Mouse (Mus musculus) layer of hippocampus, adult 18-20 months (tissue): ENCODE measurements around the gene Zfp553. TPM values are rescaled to one million over a fixed set of nuclear protein-coding genes. Genes with fewer than 3 reads are reported as not detected.
"Not testable (repeated sequence)": the region's sequence is repeated elsewhere in the genome, so short reads cannot be mapped to it uniquely, and the experiment has no call there.

Experiments
- DNase-seq, 2 experiments: peaks; one replicate each; pipeline ENCODE4 v3.0.0; 2022; ENCODE audit warnings: low spot score in 2 of 2
- total RNA-seq, 2 experiments: library from RNA; stranded (reverse); gene quantifications; 2 replicates each; pipeline ENCODE4 v1.2.3; 2021

Zfp553 gene
- total RNA-seq, 2 experiments from 2014 or later = 22.4 TPM

DNA sequence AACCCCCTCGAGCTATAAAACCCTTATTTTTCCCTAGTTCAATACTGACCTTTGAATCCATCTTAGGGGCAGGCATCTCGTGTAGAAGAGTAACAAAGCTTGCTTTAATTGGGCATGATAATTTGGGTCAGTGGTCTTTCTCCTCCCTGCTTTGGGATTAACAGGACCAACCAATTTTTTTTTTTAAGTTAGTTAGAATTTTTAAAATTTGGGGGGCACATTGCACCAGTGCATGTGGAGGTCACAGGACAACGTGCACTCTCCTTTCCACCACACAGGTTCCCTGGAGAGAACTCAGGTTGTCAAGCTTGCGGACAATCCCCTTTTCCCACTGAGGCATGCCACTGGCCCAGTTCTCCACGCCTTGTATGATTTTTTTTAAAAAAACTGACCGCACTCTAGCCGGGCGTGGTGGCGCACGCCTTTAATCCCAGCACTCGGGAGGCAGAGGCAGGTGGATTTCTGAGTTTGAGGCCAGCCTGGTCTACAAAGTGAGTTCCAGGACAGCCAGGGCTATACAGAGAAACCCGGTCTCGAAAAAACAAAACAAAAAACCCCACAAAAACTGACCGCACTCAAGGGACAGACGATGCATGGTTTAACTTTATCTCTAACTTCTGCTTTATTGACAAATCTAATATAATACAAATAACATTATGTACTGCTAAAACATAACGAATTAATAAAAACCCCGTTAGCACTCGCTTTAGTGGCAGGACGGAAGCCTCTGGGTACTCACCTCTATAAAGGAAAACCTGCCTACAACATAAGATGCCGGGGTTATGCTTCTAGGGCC lies 837 bp upstream of the Zfp553 start:
- DNase-seq = no peak

- peak in 1 of 2 experiments; percentile 39 for DNase-seq
Observed at GRCm38 (mm10) chr7:127233368-127233749, 498 bp downstream of the Zfp553 start.

DNA sequence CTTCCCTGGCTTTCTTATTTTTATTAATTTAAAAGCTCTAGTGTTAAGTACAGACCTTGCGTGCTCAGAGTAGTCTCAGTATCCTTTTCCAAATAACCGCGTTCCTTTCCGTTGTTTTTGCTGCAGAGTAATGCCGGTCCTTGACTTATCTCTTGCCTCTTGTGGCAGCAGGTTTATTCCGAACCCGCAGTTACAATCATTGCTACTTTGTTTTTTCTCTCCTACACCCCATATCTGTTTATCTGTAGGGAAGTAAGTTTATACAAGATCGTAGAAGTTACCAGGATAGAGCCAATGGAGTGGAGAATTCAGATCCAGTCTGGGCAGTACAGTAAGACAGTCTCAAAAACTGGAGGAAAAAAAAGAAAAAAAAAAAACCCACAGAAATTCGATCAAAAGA lies 904 bp downstream of the Zfp553 start:
- DNase-seq = no peak

DNA sequence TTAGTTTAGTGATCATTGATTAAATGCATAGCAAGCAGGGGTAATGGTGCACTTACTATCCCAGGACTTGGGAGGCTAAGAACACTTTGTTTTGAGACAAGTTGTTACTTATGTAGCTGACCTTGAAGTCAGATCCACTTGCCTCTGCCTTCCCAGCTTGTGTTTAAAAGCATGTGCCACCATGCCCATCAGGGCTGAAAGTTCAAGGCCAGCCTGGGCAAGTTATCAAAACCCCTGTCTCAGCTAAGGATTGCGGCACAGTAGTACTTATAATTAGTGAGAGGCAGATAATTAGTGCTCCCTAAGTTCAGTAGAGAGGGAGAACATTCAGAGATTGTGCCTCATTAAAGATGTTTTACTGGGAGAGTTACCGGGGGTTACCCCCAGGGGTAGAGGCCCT lies 1.9 kb downstream of the Zfp553 start:
- DNase-seq = no peak

DNA sequence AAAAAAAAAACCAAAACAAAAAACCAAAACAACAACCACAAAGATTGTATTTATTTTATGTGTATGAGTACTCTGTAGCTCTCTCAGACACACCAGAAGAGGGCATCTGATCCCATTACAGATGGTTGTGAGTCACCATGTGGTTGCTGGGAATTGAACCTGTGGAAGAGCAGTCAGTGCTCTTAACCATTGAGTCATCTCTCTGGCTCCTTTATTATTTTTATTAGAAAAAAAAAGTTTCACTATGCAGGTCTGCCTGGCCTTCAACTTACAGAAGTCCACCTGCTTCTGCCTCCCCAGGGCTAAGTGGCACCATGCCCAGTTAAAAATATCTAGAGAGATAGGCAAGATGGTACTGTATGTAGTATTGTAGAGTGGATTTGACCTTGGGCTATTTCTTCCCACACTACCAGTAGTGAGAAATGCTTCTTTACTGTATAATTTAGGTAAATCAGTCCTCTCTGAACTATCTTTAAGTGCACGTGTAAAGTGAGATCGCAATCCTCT lies 10.6 kb downstream of the Zfp553 start:
- DNase-seq = no peak

- DNase-seq = peak; percentile 88 to 94
Observed at GRCm38 (mm10) chr7:127243870-127244657, 11.2 kb downstream of the Zfp553 start, which contains the start of gene Zfp771. Gene Zfp771, plus strand, starts transcription at chr7:127244274.

GRCm38 (mm10) chr7:127244658-127245510 lies 12.0 kb downstream of the Zfp553 start:
- no peak for DNase-seq

GRCm38 (mm10) chr7:127250511-127250910 lies 17.6 kb downstream of the Zfp553 start:
- DNase-seq = not testable (repeated sequence)

GRCm38 (mm10) chr7:127252414-127252813 lies 19.6 kb downstream of the Zfp553 start:
- DNase-seq = no peak

DNA sequence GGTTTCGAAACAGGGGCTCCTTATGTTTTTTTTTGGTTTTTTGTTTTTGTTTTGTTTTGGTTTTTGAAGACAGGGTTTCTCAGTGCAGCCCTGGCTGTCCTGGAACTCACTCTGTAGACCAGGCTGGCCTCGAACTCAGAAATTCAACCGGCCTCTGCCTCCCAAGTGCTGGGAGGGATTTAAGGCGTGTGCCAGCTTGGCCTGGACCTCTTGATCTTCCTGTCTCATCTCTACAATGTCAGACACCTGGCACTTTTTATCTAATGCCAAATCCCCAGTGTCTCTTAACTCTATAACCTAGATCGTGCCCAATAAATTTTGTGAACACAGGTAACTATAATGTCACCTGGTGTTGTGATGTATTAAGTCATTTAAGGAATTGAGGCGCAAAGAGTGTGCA lies 20.5 kb downstream of the Zfp553 start:
- DNase-seq = no peak

GRCm38 (mm10) chr7:127253821-127254769 lies 21.2 kb downstream of the Zfp553 start:
- peak; percentile 95 to 96 for DNase-seq

GRCm38 (mm10) chr7:127255008-127255407 lies 22.1 kb downstream of the Zfp553 start:
- DNase-seq = no peak

- DNase-seq = no peak
Observed at GRCm38 (mm10) chr7:127255965-127256364, 23.1 kb downstream of the Zfp553 start.

DNA sequence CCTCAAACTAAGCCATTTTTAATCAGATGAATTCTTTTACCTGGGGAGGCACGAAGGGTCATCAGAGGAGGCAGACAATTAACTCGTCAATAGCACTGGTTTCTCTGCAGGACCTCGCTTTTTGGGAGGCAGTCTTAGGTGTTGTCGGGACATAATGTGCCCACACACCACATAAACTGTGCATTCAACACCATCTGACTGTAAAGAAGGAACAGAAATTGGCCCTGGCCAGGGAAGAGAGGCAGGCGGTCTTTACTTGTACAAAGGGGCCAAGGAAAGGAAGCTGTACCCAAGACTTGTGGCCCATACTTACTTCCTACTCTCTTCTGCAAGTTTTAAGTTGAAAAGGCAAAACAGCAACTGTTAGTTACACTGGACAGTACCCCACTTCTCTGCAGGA lies 23.7 kb downstream of the Zfp553 start:
- DNase-seq = no peak

- no peak for DNase-seq
Observed at GRCm38 (mm10) chr7:127259186-127259905, 26.5 kb downstream of the Zfp553 start.

DNA sequence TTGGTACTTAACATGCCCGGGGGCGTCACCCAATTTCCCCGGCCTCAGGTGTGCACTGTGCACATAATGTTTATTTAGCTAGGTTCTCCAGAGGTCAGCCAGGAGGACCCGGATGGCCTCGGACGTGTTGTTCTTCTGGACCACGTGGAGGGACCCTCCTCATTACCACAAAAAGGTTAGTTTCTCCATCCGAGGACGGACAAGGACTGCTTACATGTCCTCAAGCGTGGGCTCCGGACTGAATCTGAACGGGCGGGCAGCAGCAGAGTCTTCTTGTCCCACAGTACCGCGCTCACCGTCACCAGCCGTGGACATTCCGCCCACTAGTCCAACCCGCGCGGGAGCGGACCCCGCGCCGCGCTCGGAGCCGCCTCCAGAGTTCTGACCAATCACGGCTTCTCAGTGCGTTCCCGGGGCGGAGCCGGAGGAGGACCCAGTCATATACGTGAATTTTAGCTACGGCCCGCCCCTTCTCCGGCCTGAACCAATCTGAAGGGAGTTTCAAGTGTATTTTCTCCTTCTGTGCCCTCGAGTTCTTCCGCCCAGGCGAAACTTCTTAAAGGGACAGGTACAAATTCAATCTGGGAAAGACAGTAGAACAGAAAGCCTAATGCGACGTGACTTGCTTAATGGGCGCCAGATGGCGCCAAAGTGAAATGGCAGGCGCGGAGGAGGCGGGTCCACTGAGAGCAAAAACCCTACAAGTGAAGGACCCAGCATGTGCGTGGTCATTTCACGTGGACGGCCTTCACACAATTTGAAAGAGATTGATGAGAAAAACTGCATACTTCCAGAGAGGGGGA lies 27.6 kb downstream of the Zfp553 start, which contains the start of gene Dctpp1:
Dctpp1 (minus strand) TSS at position 401 of the 803 bp plus-strand sequence.
- peak; percentile 97 to 99 for DNase-seq

DNA sequence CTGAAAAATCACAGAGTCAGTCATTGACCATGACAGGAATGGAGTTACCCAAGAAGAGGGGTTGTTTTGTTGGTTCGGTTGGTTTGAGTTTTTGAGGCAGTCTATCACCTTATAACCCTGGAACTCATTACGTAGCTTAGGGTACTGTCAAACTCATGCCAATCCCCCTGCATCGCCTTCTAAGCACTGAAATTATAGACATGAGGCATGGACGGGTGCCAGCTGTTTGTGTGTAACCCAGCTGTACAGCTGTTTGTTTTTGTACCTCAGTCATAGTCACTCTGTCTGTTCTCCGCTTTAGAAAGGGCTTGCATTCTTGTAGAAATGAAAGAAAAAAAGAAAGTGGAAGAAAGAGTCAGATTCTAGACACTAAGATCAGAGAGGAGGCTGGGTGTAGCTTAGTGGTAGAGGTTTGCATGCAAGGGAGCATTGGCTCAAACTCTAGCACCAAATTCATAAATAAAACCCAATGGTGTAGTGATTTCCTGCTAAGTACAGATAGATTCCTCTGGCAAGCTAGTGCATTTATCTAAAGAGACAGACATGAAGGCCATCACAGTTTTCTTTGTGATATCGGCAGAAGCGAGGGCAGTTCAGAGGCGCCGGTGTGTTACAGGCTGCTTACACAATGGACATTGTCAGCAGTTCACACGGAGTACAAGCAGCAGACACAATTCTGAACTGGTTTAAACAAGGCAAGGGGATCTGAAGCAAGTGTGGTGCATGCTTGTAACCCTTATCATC lies 29.5 kb downstream of the Zfp553 start:
- DNase-seq = no peak

DNA sequence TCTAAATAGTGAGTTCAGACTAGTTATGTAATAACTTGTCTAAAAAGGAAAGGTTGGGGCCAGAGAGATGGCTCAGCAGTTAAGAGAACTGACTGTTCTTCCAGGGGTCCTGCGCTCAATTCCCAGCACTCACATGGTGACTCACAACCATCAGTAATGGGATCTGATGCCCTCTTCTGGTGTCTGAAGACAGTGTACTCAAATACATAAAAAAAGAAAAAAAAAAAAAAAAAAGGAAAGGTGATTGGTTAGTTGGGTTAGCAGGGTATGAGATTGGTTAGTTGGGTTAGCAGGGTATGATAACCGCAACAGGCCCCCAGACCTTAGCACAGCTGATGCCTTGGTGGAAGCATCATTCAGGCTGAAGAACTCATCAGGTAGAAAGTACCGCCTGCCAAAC lies 30.7 kb downstream of the Zfp553 start:
- no peak for DNase-seq
